Mouse (Mus musculus) thymus, adult 2 months (tissue): ENCODE results near the gene Scyl3. TPM values are rescaled to one million over a fixed set of nuclear protein-coding genes. Genes with fewer than 3 reads are reported as not detected.

Experiments
- DNase-seq: peaks from one replicate; pipeline ENCODE4 v3.0.0; 2021
- H3K27ac ChIP-seq: fragments of 200-500 bp; 2 replicates; pipeline ENCODE4 v1.5.1; 2012; ENCODE audit warnings: low read length, control low read depth; ENCODE audit not compliant: control insufficient read depth, insufficient read depth
- H3K27me3 ChIP-seq: fragments of 200-500 bp; 2 replicates; pipeline ENCODE4 v1.6.1; 2012; ENCODE audit warnings: mild to moderate bottlenecking, low read length, moderate library complexity, mixed read lengths; ENCODE audit not compliant: control insufficient read depth, insufficient read depth
- H3K36me3 ChIP-seq: fragments of 200-500 bp; 2 replicates; pipeline ENCODE4 v1.6.1; 2012; ENCODE audit warnings: mild to moderate bottlenecking, low read length, moderate library complexity; ENCODE audit not compliant: control insufficient read depth, insufficient read depth
- H3K4me1 ChIP-seq: fragments of 200-500 bp; replicated peaks from 2 replicates; pipeline ENCODE4 v1.6.1; 2012; ENCODE audit warnings: low read length; ENCODE audit not compliant: control insufficient read depth, insufficient read depth
- H3K4me3 ChIP-seq: fragments of 200-500 bp; 2 replicates; pipeline ENCODE4 v1.5.1; 2012; ENCODE audit warnings: mild to moderate bottlenecking, low read length, control low read depth, moderate library complexity; ENCODE audit not compliant: control insufficient read depth, insufficient read depth
- CTCF ChIP-seq: fragments of 200-500 bp; IDR thresholded peaks from 2 replicates; pipeline ENCODE4 v1.5.1; 2012; ENCODE audit warnings: mild to moderate bottlenecking, control low read depth, low read length, moderate library complexity, borderline replicate concordance; ENCODE audit not compliant: control insufficient read depth, poor library complexity, insufficient read depth; ENCODE audit errors: extremely low read depth
- POLR2A ChIP-seq: fragments of 200-500 bp; IDR thresholded peaks from 2 replicates; pipeline ENCODE4 v1.6.1; 2012; ENCODE audit warnings: mild to moderate bottlenecking, low read length, control low read depth, moderate library complexity; ENCODE audit not compliant: control insufficient read depth, poor library complexity, insufficient read depth; ENCODE audit errors: extremely low read depth
- WGBS: fragments of 180-500 bp; shearing (Covaris S2); methylation state at CpG from one replicate; pipeline ENCODE4 v1.1.7; 2018; 5-methylcytosine and 5-hydroxymethylcytosine counted together
- polyA plus RNA-seq: library from polyadenylated mRNA; depleted of rRNA; stranded (reverse); fragments of >200 nt; gene quantifications from 2 replicates; pipeline ENCODE4 v1.2.3, GENCODE M21; 2012; rRNA removed

Scyl3 gene
- polyA plus RNA-seq, 1 experiment, result 17.0 TPM

DNA sequence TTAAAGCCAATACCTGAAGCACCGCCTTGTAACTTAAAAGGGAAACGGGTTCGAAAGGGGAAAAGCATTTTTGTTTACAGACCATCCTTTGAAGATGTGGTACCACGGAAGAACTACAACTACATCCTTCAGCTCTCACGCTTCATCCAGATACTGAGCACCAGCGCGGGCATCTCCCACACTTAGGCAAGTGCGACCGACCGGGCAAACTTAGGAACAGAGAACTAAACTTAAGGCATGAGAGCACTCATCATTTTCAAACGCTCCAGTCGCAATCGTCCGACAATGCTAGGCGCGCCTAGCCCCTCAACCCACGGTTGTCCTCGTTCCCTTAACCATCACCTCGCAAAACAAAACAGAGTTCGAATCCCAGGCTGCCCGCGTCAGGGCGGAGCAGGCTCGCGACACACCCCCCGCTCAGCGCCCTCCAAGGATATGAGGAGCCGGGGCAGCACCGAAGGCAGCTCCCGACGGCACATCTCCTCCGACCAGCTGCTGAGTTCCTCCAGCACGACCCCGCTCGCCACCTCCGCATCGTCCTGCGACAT is 65.3 kb downstream of the Scyl3 start:
- no peaks in the 10 kb centered on the region for H3K36me3 ChIP-seq
- no peaks in the 10 kb centered on the region for H3K27me3 ChIP-seq
- WGBS, result 1% methylated on average over 38 of the region's 38 CpGs
- H3K4me1 ChIP-seq, result no peaks in the 10 kb centered on the region
- peak overlapping the region; percentile 94 for H3K4me3 ChIP-seq
- no peak for DNase-seq
- TF ChIP-seq POLR2A (no peak), CTCF (no peak)
- no peak overlapping the region for H3K27ac ChIP-seq

DNA sequence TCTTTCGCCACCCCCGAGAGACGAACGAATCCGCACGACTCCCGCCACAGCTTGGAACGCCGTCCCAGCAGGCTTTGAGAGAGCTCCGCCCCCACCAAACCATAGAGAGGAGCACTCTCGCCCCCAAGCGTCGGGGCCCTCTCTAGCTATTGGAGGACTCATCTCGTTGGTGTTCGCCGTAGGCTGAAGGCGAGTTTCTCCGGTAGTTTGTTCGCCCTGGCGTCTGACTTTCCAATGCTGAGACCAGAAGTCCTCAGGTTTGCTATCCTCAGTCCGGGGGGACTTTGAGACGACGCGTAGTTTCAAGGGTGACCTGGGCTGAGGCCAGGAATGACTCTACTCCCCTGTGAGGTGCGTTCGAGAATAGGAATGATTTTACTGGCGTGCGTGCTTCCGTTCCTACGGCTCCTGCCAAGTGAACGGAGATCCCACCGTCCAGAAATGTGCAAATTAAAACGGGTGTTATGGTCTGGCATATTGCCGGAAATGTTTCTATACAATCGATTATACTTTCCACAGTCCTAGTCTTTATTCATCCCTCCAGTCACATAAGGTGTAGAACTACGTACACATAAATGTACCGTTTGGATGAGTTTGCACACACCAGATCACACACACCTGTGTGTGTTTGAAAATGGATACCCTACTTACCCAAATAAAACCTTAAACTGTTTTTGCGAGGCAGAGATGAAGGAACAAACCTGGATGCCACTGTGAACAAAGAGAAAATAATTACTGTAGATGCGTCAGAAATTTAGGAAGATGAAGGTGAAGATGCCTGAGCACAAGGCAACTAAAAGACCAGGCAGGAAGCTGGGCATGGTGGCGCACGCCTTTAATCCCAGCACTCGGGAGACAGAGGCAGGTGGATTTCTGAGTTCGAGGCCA is 66.1 kb downstream of the Scyl3 start, which contains the start of the genes BC055324 and Mettl18:
TSS of gene BC055324 (minus strand) at position 76 of the 888 bp plus-strand sequence.
TSS of gene Mettl18 (plus strand) at position 169 of the 888 bp plus-strand sequence.
- H3K4me1 ChIP-seq, result no peaks in the 10 kb centered on the region
- no peaks in the 10 kb centered on the region for H3K36me3 ChIP-seq
- no peaks in the 10 kb centered on the region for H3K27me3 ChIP-seq
- peak; percentile 43; the same call in 1 of the 2 replicates for TF ChIP-seq POLR2A
- TF ChIP-seq CTCF, result no peak; the same call in 1 of the 2 replicates
- 1% methylated on average over 43 of the region's 43 CpGs for whole genome bisulfite sequencing
- peak within 1 kb of the TSS; percentile 76 for H3K27ac ChIP-seq
- H3K4me3 ChIP-seq, result peak within 1 kb of the TSS; percentile 94
- peak; percentile 90 for DNase-seq

DNA sequence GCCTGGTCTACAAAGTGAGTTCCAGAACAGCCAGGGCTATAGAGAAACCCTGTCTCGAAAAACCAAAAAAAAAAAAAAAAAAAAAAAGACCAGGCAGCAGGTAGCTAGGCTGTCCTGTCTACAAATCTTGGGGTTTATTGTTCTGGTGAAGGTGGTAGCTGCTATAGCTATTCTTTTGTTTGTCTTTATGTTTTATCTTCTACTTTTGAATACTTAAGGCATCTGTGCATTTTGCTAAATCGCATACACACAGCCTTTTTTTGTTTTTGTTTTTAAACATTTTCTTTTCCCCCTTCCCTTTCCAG is 66.7 kb downstream of the Scyl3 start:
- H3K4me1 ChIP-seq, result no peaks in the 10 kb centered on the region
- no peaks in the 10 kb centered on the region for H3K36me3 ChIP-seq
- no peak overlapping the region for H3K27ac ChIP-seq
- DNase-seq, result no peak
- no peaks in the 10 kb centered on the region for H3K27me3 ChIP-seq
- 42% methylated on average over 2 of the region's 2 CpGs for WGBS
- no peak overlapping the region; the same call in 1 of the 2 replicates for H3K4me3 ChIP-seq
- TF ChIP-seq CTCF, result no peak
- no peak for TF ChIP-seq POLR2A

DNA sequence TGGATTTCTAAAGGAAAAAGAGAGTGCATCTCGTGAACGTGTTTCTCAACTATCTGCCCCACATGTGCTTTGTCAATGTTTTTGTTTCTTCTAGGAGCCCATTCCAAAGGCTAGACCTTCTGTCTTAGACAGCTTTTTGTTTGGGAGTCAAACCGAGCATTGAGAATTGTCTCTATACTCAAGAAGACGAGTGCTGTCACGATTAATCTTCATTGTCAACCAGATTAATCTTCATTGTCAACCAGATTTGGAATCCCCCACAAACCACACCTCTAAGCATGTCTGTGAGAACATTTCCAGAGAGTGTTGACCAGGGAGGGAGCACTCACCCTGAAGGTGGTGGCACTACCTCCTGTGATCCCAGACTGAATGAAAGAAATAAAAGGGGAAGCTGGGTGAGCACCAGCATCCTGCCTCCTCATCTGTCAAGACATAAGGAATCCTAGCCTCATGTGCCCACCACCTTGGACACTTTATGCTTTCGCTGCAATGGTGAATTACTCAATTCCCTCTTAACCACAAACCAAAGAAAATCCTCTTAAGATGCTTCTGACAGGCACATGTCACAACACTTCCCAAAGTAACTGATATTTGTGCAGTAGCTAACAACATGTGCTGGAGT is 73.0 kb downstream of the Scyl3 start:
- H3K27ac ChIP-seq, result no peak overlapping the region
- H3K4me1 ChIP-seq, result no peaks in the 10 kb centered on the region
- TF ChIP-seq POLR2A, result no peak
- no peak for TF ChIP-seq CTCF
- WGBS, result 84% methylated on average over 6 of the region's 6 CpGs
- no peak for DNase-seq
- no peaks in the 10 kb centered on the region for H3K36me3 ChIP-seq
- no peaks in the 10 kb centered on the region for H3K27me3 ChIP-seq
- no peak overlapping the region for H3K4me3 ChIP-seq

DNA sequence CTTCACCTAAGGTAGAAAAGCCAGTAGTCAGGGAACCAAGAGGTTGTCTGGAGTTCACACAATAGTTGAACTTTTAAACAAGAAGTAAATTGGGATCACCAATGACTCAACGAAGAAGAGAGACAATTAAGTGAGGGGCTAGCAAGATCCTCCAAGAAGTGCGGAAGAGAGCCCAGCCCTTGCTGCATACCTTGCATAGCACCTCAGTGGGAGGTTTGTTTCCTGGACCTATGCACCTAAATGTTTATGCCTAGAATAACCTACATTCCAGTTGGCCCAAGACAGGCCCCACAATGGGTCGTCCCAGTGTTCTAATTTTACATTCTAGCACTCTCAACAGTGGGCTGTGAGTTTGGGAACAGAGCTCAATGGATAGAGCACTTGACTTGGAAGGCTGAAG is 75.4 kb downstream of the Scyl3 start:
- DNase-seq, result no peak
- Histone ChIP-seq H3K36me3 (no peaks in the 10 kb centered on the region), H3K4me1 (no peaks in the 10 kb centered on the region), H3K27ac (no peak overlapping the region), H3K27me3 (no peaks in the 10 kb centered on the region), H3K4me3 (no peak overlapping the region)
- no peak for TF ChIP-seq CTCF
- no peak for TF ChIP-seq POLR2A
- 92% methylated on average over 3 of the region's 3 CpGs for WGBS

Other genes with a start within 250 kb of the Scyl3 start
- gene Mettl11b, start 203.9 kb upstream of the Scyl3 start, polyA plus RNA-seq, result not detected in 2 replicates
- gene Kifap3, start 149.5 kb upstream of the Scyl3 start, polyA plus RNA-seq, result 2.7 and 2.9 TPM in 2 replicates
- gene BC055324, start 65.7 kb downstream of the Scyl3 start, polyA plus RNA-seq, result 7.6 and 9.5 TPM in 2 replicates
- 0.89 and 0.99 TPM in 2 replicates for gene Mettl18, start 65.8 kb downstream of the Scyl3 start, polyA plus RNA-seq
- gene Sele, start 119.1 kb downstream of the Scyl3 start, polyA plus RNA-seq, result 0.13 and 0.18 TPM in 2 replicates
- gene Sell, start 132.9 kb downstream of the Scyl3 start, polyA plus RNA-seq, result 66.6 and 68.0 TPM in 2 replicates
- 1.3 and 2.8 TPM in 2 replicates for gene Selp, start 186.2 kb downstream of the Scyl3 start, polyA plus RNA-seq
- 0.56 and 0.78 TPM in 2 replicates for gene F5, start 222.7 kb downstream of the Scyl3 start, polyA plus RNA-seq